Mouse (Mus musculus) small intestine, adult 2 months (tissue): Measurements from ENCODE around the gene Zfp287.

Source experiments
- CTCF ChIP-seq: fragments of 200-500 bp; IDR thresholded peaks from 2 replicates; pipeline ENCODE4 v1.5.1; 2012; ENCODE audit warnings: low read depth, mild to moderate bottlenecking, control low read depth, inconsistent platforms, low read length, moderate library complexity, mixed read lengths; ENCODE audit not compliant: insufficient replicate concordance, insufficient read length; ENCODE audit errors: extremely low read depth
- POLR2A ChIP-seq: fragments of 200-500 bp; IDR thresholded peaks from 2 replicates; pipeline ENCODE4 v1.6.1; 2012; ENCODE audit warnings: low read depth, mild to moderate bottlenecking, control low read depth, inconsistent platforms, low read length, moderate library complexity

GRCm38 (mm10) chr11:62676290-62676596 lies 55.5 kb downstream of the Zfp287 start:
- TF ChIP-seq CTCF (no peak), POLR2A (no peak)
